ENCODE assay signal across 9 mouse cellular contexts in genomic region chr7:44867802-44868201, GRCm38 (mm10). TPM values are rescaled to one million over a fixed set of nuclear protein-coding genes. Genes with fewer than 3 reads are reported as not detected.
A peak's percentile ranks its signal among the peaks of the same experiment; 100 is the strongest.
DNase-seq lines count a peak whose midpoint lies in the region; ATAC-seq lines count a peak whose summit lies in the region.
"Had no signal": no experiment of that assay in that cellular context is flagged by ENCODE, and none has a peak within 500 bp of the region (broad histone marks: within the 10 kb centered on the region; RNA-seq: fewer than 3 reads in every experiment).

No protein-coding gene starts in this region.

- peaks cover 42% of the 10 kb centered on the region for H3K36me3 ChIP-seq in kidney, embryonic 14.5 days (ENCODE audit: control insufficient read depth, insufficient read depth, low read length)
- H3K36me3 ChIP-seq in embryonic facial prominence, embryonic 14.5 days (ENCODE audit: control insufficient read depth, insufficient read depth, low read length): peaks cover 43% of the 10 kb centered on the region
- peaks cover 22% of the 10 kb centered on the region for H3K36me3 ChIP-seq in hindbrain, embryonic 15.5 days
- peaks cover 18% of the 10 kb centered on the region for H3K36me3 ChIP-seq in midbrain, embryonic 15.5 days (replicated peaks)

- no peak for ATAC-seq in kidney, embryonic 14.5 days (ENCODE audit: low FRiP score, low TSS enrichment)
- no peak for ATAC-seq in embryonic facial prominence, embryonic 14.5 days (ENCODE audit: low read depth)
- ATAC-seq in hindbrain, embryonic 15.5 days (ENCODE audit: low FRiP score, low read depth): no peak
- ATAC-seq in midbrain, embryonic 15.5 days (replicated peaks): no peak

- DNase-seq in kidney, postnatal 10 days: no peak
- DNase-seq in embryonic facial prominence, embryonic 14.5 days (ENCODE audit: low spot score): no peak
- DNase-seq in layer of hippocampus, postnatal 36 days: no peak
- DNase-seq in ovary, postnatal 10 days (ENCODE audit: low spot score): no peak
- DNase-seq in gastrocnemius, postnatal 10 days: no peak

- peaks cover 37% of the 10 kb centered on the region for H3K4me1 ChIP-seq in kidney, embryonic 14.5 days (ENCODE audit: control insufficient read depth, insufficient read depth, low read length)
- H3K4me1 ChIP-seq in embryonic facial prominence, embryonic 14.5 days (ENCODE audit: control insufficient read depth, insufficient read depth, low read length): peaks cover 32% of the 10 kb centered on the region
- peaks cover 56% of the 10 kb centered on the region for H3K4me1 ChIP-seq in hindbrain, embryonic 15.5 days (replicated peaks)
- H3K4me1 ChIP-seq in midbrain, embryonic 15.5 days: peaks cover 44% of the 10 kb centered on the region

- H3K4me3 ChIP-seq in kidney, embryonic 14.5 days (ENCODE audit: low read length): peak overlapping the region; percentile 96
- H3K4me3 ChIP-seq in embryonic facial prominence, embryonic 14.5 days (ENCODE audit: low read depth, low read length): peak overlapping the region; percentile 100
- H3K4me3 ChIP-seq in hindbrain, embryonic 15.5 days: peak overlapping the region; percentile 83
- peak overlapping the region; percentile 93 for H3K4me3 ChIP-seq in midbrain, embryonic 15.5 days

- H3K4me2 ChIP-seq in kidney, embryonic 14.5 days (replicated peaks; ENCODE audit: low read depth, low read length): peak overlapping the region; percentile 90
- peak overlapping the region; percentile 95 for H3K4me2 ChIP-seq in embryonic facial prominence, embryonic 14.5 days (ENCODE audit: low read depth, low read length)
- H3K4me2 ChIP-seq in hindbrain, embryonic 15.5 days: peak overlapping the region; percentile 86
- peak overlapping the region; percentile 82 for H3K4me2 ChIP-seq in midbrain, embryonic 15.5 days

- WGBS in kidney, embryonic 14.5 days: 25% methylated on average over 9 of the region's 9 CpGs
- 51% methylated on average over 9 of the region's 9 CpGs for WGBS in embryonic facial prominence, embryonic 14.5 days
- 45% methylated on average over 9 of the region's 9 CpGs for WGBS in hindbrain, embryonic 15.5 days
- WGBS in midbrain, embryonic 15.5 days: 40% methylated on average over 9 of the region's 9 CpGs

- H3K27me3 ChIP-seq in kidney, embryonic 14.5 days (ENCODE audit: control insufficient read depth, insufficient read depth, low read length): no peaks in the 10 kb centered on the region
- no peaks in the 10 kb centered on the region for H3K27me3 ChIP-seq in embryonic facial prominence, embryonic 14.5 days (replicated peaks; ENCODE audit: control insufficient read depth, insufficient read depth, low read length)
- H3K27me3 ChIP-seq in hindbrain, embryonic 15.5 days: no peaks in the 10 kb centered on the region
- H3K27me3 ChIP-seq in midbrain, embryonic 15.5 days (replicated peaks): no peaks in the 10 kb centered on the region

- H3K9me3 ChIP-seq in kidney, embryonic 14.5 days (ENCODE audit: control insufficient read depth, low read length): no peaks in the 10 kb centered on the region
- H3K9me3 ChIP-seq in embryonic facial prominence, embryonic 14.5 days (ENCODE audit: control insufficient read depth, low read length): no peaks in the 10 kb centered on the region
- no peaks in the 10 kb centered on the region for H3K9me3 ChIP-seq in hindbrain, embryonic 15.5 days
- no peaks in the 10 kb centered on the region for H3K9me3 ChIP-seq in midbrain, embryonic 15.5 days

- H3K9ac ChIP-seq in kidney, embryonic 14.5 days (ENCODE audit: low read depth, low read length): peak overlapping the region; percentile 97; the same call in 1 of the 2 replicates
- H3K9ac ChIP-seq in embryonic facial prominence, embryonic 14.5 days (ENCODE audit: low read depth, low read length): peak overlapping the region; percentile 100
- peak overlapping the region; percentile 98 for H3K9ac ChIP-seq in hindbrain, embryonic 15.5 days
- peak overlapping the region; percentile 99 for H3K9ac ChIP-seq in midbrain, embryonic 15.5 days

- H3K27ac ChIP-seq in kidney, embryonic 14.5 days (ENCODE audit: low read depth, low read length): no peak overlapping the region
- H3K27ac ChIP-seq in embryonic facial prominence, embryonic 14.5 days (replicated peaks; ENCODE audit: low read depth, low read length): no peak overlapping the region
- 0 out of 2 replicates have a peak overlapping the region, but pooled peaks have one; percentile 98 for H3K27ac ChIP-seq in hindbrain, embryonic 15.5 days (replicated peaks)
- H3K27ac ChIP-seq in midbrain, embryonic 15.5 days: peak overlapping the region; percentile 100
- H3K27ac ChIP-seq: macrophage had no signal

RNA-seq across cellular contexts. Expression of gene Ptov1, which starts 1.8 kb away (rescaled TPM):
- 441 and 501 TPM in 2 replicates for polyA plus RNA-seq in kidney, embryonic 14.5 days (2014; fragmentation: Nextera tagmentation; extraction: Ambion mirVana)
- 398 and 442 TPM in 2 replicates for polyA plus RNA-seq in embryonic facial prominence, embryonic 14.5 days (2014; fragmentation: Nextera tagmentation; extraction: Ambion mirVana)
- polyA plus RNA-seq in hindbrain, embryonic 15.5 days (2015; fragmentation: Nextera tagmentation; extraction: Ambion mirVana): 460 and 518 TPM in 2 replicates
- 517 and 553 TPM in 2 replicates for polyA plus RNA-seq in midbrain, embryonic 15.5 days (2015; fragmentation: Nextera tagmentation; extraction: Ambion mirVana)
- 100 to 1,000 TPM; 346 to 359 TPM for total RNA-seq in layer of hippocampus, postnatal 36 days (2021)
- total RNA-seq in gastrocnemius, postnatal 10 days (2021): 100 to 1,000 TPM; 210 to 216 TPM

RNA-seq across cellular contexts. Expression of gene Pnkp, which starts 10.9 kb away (rescaled TPM):
- 27.0 and 30.4 TPM in 2 replicates for polyA plus RNA-seq in kidney, embryonic 14.5 days (2014; fragmentation: Nextera tagmentation; extraction: Ambion mirVana)
- 23.4 and 27.7 TPM in 2 replicates for polyA plus RNA-seq in embryonic facial prominence, embryonic 14.5 days (2014; fragmentation: Nextera tagmentation; extraction: Ambion mirVana)
- polyA plus RNA-seq in hindbrain, embryonic 15.5 days (2015; fragmentation: Nextera tagmentation; extraction: Ambion mirVana): 29.1 and 30.6 TPM in 2 replicates
- polyA plus RNA-seq in midbrain, embryonic 15.5 days (2015; fragmentation: Nextera tagmentation; extraction: Ambion mirVana): 30.5 and 32.8 TPM in 2 replicates
- total RNA-seq in layer of hippocampus, postnatal 36 days (2021): 10 to 100 TPM; 27.1 to 27.2 TPM
- total RNA-seq in gastrocnemius, postnatal 10 days (2021): 10 to 100 TPM; 14.4 to 16.5 TPM

RNA-seq across cellular contexts. Expression of gene Tbc1d17, which starts 18.9 kb away (rescaled TPM):
- 57.0 and 65.3 TPM in 2 replicates for polyA plus RNA-seq in kidney, embryonic 14.5 days (2014; fragmentation: Nextera tagmentation; extraction: Ambion mirVana)
- 66.9 and 82.7 TPM in 2 replicates for polyA plus RNA-seq in embryonic facial prominence, embryonic 14.5 days (2014; fragmentation: Nextera tagmentation; extraction: Ambion mirVana)
- polyA plus RNA-seq in hindbrain, embryonic 15.5 days (2015; fragmentation: Nextera tagmentation; extraction: Ambion mirVana): 109 and 118 TPM in 2 replicates
- polyA plus RNA-seq in midbrain, embryonic 15.5 days (2015; fragmentation: Nextera tagmentation; extraction: Ambion mirVana): 121 and 122 TPM in 2 replicates
- total RNA-seq in layer of hippocampus, postnatal 36 days (2021): 10 to 100 TPM; 63.7 to 64.6 TPM
- total RNA-seq in gastrocnemius, postnatal 10 days (2021): 10 to 100 TPM; 41.7 to 49.0 TPM

RNA-seq across cellular contexts. Expression of gene Akt1s1, which starts 19.0 kb away (rescaled TPM):
- polyA plus RNA-seq in kidney, embryonic 14.5 days (2014; fragmentation: Nextera tagmentation; extraction: Ambion mirVana): 51.4 and 86.5 TPM in 2 replicates
- polyA plus RNA-seq in embryonic facial prominence, embryonic 14.5 days (2014; fragmentation: Nextera tagmentation; extraction: Ambion mirVana): 69.0 and 78.6 TPM in 2 replicates
- polyA plus RNA-seq in hindbrain, embryonic 15.5 days (2015; fragmentation: Nextera tagmentation; extraction: Ambion mirVana): 90.1 and 99.1 TPM in 2 replicates
- 89.7 and 91.1 TPM in 2 replicates for polyA plus RNA-seq in midbrain, embryonic 15.5 days (2015; fragmentation: Nextera tagmentation; extraction: Ambion mirVana)
- 10 to 100 TPM; 78.8 to 80.6 TPM for total RNA-seq in layer of hippocampus, postnatal 36 days (2021)
- total RNA-seq in gastrocnemius, postnatal 10 days (2021): 10 to 100 TPM; 84.2 to 86.4 TPM

RNA-seq across cellular contexts. Expression of gene Med25, which starts 24.7 kb away (rescaled TPM):
- polyA plus RNA-seq in kidney, embryonic 14.5 days (2014; fragmentation: Nextera tagmentation; extraction: Ambion mirVana): 80.0 and 86.3 TPM in 2 replicates
- 62.5 and 64.2 TPM in 2 replicates for polyA plus RNA-seq in embryonic facial prominence, embryonic 14.5 days (2014; fragmentation: Nextera tagmentation; extraction: Ambion mirVana)
- polyA plus RNA-seq in hindbrain, embryonic 15.5 days (2015; fragmentation: Nextera tagmentation; extraction: Ambion mirVana): 145 and 164 TPM in 2 replicates
- polyA plus RNA-seq in midbrain, embryonic 15.5 days (2015; fragmentation: Nextera tagmentation; extraction: Ambion mirVana): 179 TPM in 2 replicates
- 100 to 1,000 TPM in 1 of 2 experiments, 10 to 100 TPM in 1; 97.2 to 113 TPM for total RNA-seq in layer of hippocampus, postnatal 36 days (2021)
- 10 to 100 TPM; 44.7 to 53.5 TPM for total RNA-seq in gastrocnemius, postnatal 10 days (2021)

Comparison
In these comparisons a context has a peak if more than half of its experiments do, and no peak if none do; other contexts are left out.
1. H3K27ac ChIP-seq: peak in hindbrain, embryonic 15.5 days (single experiment) and midbrain, embryonic 15.5 days (single experiment); none in kidney, embryonic 14.5 days (single experiment) and embryonic facial prominence, embryonic 14.5 days (single experiment).
2. Peak in every context shown above with its lines, with median percentiles within 50 percentile points of each other: H3K4me2 ChIP-seq, H3K4me3 ChIP-seq and H3K9ac ChIP-seq.